Mouse (Mus musculus): ENCODE results near the gene E330017A01Rik.

Gene E330017A01Rik

GRCm38 (mm10) chr16:58666681-58667080 lies 28.1 kb upstream of the E330017A01Rik start:
- in situ Hi-C loops (cut with MboI; ENCODE audit: unreplicated experiment in 2 of 2) = loop anchor here (10.0 kb wide), 4 partner anchors 372 to 1032 kb away; partner anchors contain the start of gene Gabrr3 (in 1 of the 2)

GRCm38 (mm10) chr16:58665137-58665536 lies 26.6 kb upstream of the E330017A01Rik start:
- in situ Hi-C loops (cut with MboI; ENCODE audit: unreplicated experiment in 2 of 2) = loop anchor here (10.0 kb wide), 4 partner anchors 370 to 1030 kb away; partner anchors contain the start of gene Gabrr3 (in 1 of the 2)

DNA sequence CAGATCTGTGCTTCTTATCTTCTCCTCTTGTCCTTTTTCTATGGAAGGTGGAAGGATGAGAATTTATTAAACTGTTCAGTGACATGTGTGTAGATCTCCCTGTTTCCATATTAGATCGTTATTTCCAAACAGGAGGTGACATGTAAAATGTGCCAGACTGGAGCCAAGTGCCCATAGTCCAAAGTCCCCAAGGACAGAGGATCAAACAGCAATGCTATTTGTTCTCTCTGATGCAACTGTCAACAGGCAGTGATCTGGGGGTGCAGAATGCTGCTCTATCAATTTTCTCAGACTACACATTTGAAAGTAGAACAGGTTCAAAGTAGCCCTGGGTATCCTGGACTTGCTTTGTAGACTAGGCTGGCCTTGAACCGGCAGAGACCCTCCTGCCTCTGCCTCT lies 25.3 kb upstream of the E330017A01Rik start:
- in situ Hi-C loops (cut with MboI; ENCODE audit: unreplicated experiment in 2 of 2) = loop anchor here (5.0 to 10.0 kb wide), 6 partner anchors 212 to 1029 kb away; partner anchors contain the start of gene Gabrr3 (in 1 of the 2)

DNA sequence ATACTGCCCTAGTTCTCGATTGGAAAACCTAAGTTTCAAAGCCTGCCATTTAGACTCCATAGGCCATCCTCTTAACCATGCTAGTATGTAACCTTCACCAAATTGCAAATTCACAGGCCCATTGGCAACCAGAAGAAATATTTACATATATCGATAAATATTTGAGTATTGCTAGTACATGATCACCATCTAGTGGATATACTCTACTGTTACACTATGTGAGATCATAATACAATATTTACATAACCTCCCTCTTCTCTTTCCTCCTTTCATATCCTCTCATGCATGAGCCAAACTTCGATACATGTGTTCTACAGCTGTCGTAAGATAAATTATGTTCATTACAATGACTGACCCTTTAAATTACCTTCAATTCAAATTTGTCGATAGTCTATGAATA lies 24.5 kb upstream of the E330017A01Rik start:
- in situ Hi-C loops (cut with MboI; ENCODE audit: unreplicated experiment in 2 of 2) = loop anchor here (5.0 to 10.0 kb wide), 6 partner anchors 211 to 1028 kb away; partner anchors contain the start of gene Gabrr3 (in 1 of the 2)

DNA sequence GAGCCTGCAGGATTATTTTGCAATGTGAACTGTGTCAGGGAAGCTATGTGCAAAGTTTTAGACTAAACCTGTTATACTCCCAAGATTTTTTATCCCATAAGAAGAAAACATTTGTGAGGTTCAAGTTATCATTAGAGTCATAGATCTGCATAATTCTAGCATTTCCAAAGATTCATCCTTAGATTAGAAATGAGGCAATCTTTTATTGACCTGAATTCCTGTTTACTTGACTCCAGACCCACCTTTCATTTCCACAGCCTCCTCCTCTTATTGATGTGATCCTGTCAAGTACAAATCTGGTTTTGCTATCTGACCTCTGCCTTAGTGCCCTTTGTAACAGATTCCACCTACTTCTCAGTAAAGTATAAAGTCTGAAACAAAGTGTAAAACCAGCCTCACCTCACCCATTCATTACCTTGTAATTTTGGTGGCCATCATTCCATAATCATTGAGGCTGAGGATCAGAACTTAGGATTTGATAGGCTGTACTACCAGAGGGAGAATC lies 23.8 kb upstream of the E330017A01Rik start:
- in situ Hi-C loops (cut with MboI; ENCODE audit: unreplicated experiment in 2 of 2) = loop anchor here (5.0 to 10.0 kb wide), 6 partner anchors 210 to 1028 kb away; partner anchors contain the start of gene Gabrr3 (in 1 of the 2)

DNA sequence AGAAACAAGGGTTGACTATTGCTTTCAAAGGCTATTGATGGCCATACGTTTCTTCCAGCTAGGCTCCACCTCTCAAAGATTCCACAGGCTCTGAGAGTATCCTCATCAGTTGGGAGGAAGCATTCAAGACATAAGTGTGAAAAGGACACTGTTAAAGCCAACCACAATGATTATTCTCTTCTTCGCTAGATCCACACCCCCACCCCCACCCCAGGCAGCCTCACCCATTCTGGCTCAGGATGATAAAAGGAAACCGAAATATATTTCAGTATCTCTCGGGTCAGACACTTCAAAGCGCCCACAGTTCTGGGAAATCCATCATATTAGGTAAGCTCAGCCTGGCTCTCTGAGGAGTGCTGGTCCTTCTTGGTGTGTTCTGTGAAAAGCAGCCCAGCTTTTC lies 23.3 kb upstream of the E330017A01Rik start:
- in situ Hi-C loops (cut with MboI; ENCODE audit: unreplicated experiment in 2 of 2) = loop anchor here (5.0 to 10.0 kb wide), 6 partner anchors 210 to 1027 kb away; partner anchors contain the start of gene Gabrr3 (in 1 of the 2)

GRCm38 (mm10) chr16:58658668-58659067 lies 20.1 kb upstream of the E330017A01Rik start:
- in situ Hi-C loops (cut with MboI; ENCODE audit: unreplicated experiment in 2 of 2) = no loop called here

DNA sequence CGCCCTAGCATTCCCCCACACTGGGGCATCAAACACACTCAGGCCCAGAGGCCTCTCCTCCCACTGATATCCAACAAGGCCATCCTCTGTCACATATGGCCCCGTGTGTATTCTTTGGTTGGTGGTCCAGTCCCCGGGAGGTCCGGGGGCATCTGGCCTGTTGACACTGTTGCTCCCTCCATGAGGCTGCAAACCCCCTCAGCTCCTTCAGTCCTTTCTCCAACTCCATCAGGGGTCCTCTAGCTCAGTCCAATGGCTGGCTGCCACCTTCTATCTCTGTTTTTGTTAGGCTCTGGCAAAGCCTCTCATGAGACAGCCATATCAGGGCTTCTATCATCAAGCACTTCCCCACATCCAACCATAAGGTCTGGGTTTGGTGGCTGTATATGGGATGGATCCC lies 18.0 kb upstream of the E330017A01Rik start:
- in situ Hi-C loops (cut with MboI; ENCODE audit: unreplicated experiment in 2 of 2) = no loop called here

- in situ Hi-C loops (cut with MboI; ENCODE audit: unreplicated experiment in 2 of 2) = no loop called here
These were observed 17.2 kb upstream of the E330017A01Rik start for GRCm38 (mm10) chr16:58655751-58656150.

DNA sequence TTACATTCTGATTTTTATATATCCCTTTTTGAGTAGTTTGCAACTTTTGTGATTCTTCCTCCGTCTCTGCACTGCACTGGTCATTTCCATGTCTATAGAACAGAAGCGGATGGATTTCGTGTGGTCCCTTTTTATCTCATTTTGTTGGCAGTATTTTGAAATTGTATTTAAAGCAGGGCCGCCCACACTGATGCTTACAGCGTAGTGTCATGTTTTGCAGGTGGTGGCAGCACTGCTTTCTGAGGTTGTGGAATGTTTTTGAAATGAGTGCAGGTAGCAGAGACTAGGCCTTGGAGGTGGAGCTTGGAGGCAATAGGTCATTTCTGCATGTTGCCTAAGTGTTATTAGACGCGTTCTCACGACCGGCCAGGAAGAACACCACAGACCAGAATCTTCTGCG lies 11.4 kb upstream of the E330017A01Rik start:
- in situ Hi-C loops (cut with MboI; ENCODE audit: unreplicated experiment in 2 of 2) = loop anchor here in 1 of 2 experiments (25.0 kb wide), 1 partner anchor 962 kb away; the partner anchor contains the start of gene Crybg3

- in situ Hi-C loops (cut with MboI; ENCODE audit: unreplicated experiment in 2 of 2) = loop anchor here in 1 of 2 experiments (25.0 kb wide), 1 partner anchor 974 kb away; the partner anchor contains the start of gene Crybg3
These were observed 523 bp downstream of the E330017A01Rik start for GRCm38 (mm10) chr16:58638016-58638415.

DNA sequence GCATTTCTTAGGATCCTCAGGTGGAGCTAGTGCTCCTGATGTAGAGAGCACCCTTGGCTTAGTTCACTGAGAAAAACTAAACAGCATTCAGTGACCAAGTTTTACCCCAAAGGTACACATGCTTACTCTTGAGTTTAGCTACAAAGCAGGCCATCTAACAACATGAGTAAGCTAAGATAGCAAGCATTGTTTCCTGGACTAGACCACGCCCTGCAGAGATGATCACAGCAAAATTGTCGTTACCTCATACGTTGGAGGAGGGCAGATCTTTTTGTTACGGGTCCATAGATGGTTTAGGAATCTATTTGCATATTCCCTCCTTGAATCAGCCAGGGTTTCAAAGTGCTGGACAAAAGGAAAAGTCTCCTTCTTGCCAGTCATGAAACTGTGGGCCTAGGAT lies 1.1 kb downstream of the E330017A01Rik start:
- in situ Hi-C loops (cut with MboI; ENCODE audit: unreplicated experiment in 2 of 2) = loop anchor here in 1 of 2 experiments (25.0 kb wide), 1 partner anchor 975 kb away; the partner anchor contains the start of gene Crybg3

- in situ Hi-C loops (cut with MboI; ENCODE audit: unreplicated experiment in 2 of 2) = loop anchor here in 1 of 2 experiments (25.0 kb wide), 1 partner anchor 976 kb away; the partner anchor contains the start of gene Crybg3
These were observed 2.7 kb downstream of the E330017A01Rik start for GRCm38 (mm10) chr16:58635866-58636265.

DNA sequence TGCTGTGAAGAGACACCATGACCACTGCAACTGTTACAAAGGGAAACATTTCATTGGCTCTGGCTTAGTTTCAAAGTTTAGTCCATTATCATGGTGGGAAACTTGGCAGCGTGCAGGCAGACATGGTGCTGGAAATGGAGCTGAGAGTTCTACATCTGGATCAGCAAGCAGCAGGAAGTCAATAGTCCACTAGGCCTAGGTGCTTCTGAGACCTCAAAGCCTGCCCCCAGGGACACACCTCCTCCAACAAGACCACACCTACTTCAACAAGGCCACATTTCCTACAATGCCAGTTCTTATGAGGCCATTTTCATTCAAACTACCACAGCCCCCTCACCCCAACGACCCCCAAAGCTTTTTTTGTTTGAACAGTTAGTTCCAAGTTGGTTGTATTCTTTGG lies 8.8 kb downstream of the E330017A01Rik start:
- in situ Hi-C loops (cut with MboI; ENCODE audit: unreplicated experiment in 2 of 2) = loop anchor here (5.0 to 25.0 kb wide), 4 partner anchors 105 to 983 kb away; partner anchors contain the start of genes Crybg3 (in 1 of the 2) and St3gal6 (in 1 of the 2)

- in situ Hi-C loops (cut with MboI; ENCODE audit: unreplicated experiment in 2 of 2) = loop anchor here in 1 of 2 experiments (5.0 to 25.0 kb wide), 4 partner anchors 104 to 983 kb away; partner anchors contain the start of genes Crybg3 and St3gal6
These were observed 9.6 kb downstream of the E330017A01Rik start for GRCm38 (mm10) chr16:58628968-58629367.

DNA sequence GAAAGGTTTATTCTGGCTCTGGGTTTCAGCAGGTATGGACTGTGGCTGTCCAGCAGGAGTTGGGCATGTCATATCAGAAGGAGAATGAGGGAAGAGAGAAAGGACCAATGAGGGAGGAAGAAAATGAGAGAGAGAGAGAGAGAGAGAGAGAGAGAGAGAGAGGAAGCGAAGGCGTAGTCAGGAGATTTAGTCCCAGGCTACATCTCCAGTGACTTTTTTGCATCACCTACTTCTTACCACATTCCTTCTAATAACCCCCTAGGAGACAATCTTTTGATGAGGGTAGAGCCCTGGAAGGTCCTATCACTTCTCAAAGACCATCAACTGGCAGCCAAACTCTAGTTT lies 10.2 kb downstream of the E330017A01Rik start:
- in situ Hi-C loops (cut with MboI; ENCODE audit: unreplicated experiment in 2 of 2) = loop anchor here in 1 of 2 experiments (5.0 to 25.0 kb wide), 4 partner anchors 104 to 984 kb away; partner anchors contain the start of genes Crybg3 and St3gal6

GRCm38 (mm10) chr16:58627597-58628335 lies 10.8 kb downstream of the E330017A01Rik start:
- in situ Hi-C loops (cut with MboI; ENCODE audit: unreplicated experiment in 2 of 2) = loop anchor here in 1 of 2 experiments (5.0 to 25.0 kb wide), 4 partner anchors 103 to 985 kb away; partner anchors contain the start of genes Crybg3 and St3gal6

DNA sequence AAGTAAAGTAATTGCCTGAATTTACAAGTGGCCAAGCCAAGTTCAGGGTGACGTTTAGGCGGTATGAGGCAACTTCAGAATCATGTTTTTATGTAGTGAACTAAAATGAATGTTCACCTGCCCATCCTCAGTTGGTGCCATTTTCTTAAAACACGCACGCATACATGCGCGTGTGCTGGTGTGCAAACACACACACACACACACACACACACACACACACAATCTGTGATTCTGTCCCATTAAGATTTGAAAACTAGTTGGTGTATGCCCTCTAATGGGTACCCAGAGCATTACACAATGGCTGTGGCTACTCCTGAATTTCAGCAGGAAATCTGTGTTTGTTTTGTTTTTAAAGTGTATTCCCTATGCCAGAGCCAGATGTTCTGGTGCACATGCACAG lies 14.6 kb downstream of the E330017A01Rik start:
- in situ Hi-C loops (cut with MboI; ENCODE audit: unreplicated experiment in 2 of 2) = loop anchor here (5.0 to 10.0 kb wide), 3 partner anchors 99 to 162 kb away; partner anchors contain the start of gene St3gal6 (in 2 of the 2)

GRCm38 (mm10) chr16:58623114-58623513 lies 15.4 kb downstream of the E330017A01Rik start:
- in situ Hi-C loops (cut with MboI; ENCODE audit: unreplicated experiment in 2 of 2) = loop anchor here (5.0 to 10.0 kb wide), 3 partner anchors 98 to 161 kb away; partner anchors contain the start of gene St3gal6 (in 2 of the 2)

GRCm38 (mm10) chr16:58622377-58622776 lies 16.2 kb downstream of the E330017A01Rik start:
- in situ Hi-C loops (cut with MboI; ENCODE audit: unreplicated experiment in 2 of 2) = loop anchor here (5.0 to 10.0 kb wide), 3 partner anchors 98 to 160 kb away; partner anchors contain the start of gene St3gal6 (in 2 of the 2)
